13 mouse cellular contexts compared by ENCODE assay signal in genomic region chr8:4141721-4142120, GRCm38 (mm10). TPM values are rescaled to one million over a fixed set of nuclear protein-coding genes. Genes with fewer than 3 reads are reported as not detected.
A peak's percentile ranks its signal among the peaks of the same experiment; 100 is the strongest.
DNase-seq lines count a peak whose midpoint lies in the region; ATAC-seq and TF ChIP-seq lines count a peak whose summit lies in the region.
"Had no signal": no experiment of that assay in that cellular context is flagged by ENCODE, and none has a peak within 500 bp of the region (broad histone marks: within the 10 kb centered on the region; RNA-seq: fewer than 3 reads in every experiment).

No protein-coding gene starts in this region.

- H3K4me2 ChIP-seq in kidney, postnatal 0 days (ENCODE audit: low read length), result no peak overlapping the region
- H3K4me2 ChIP-seq in intestine, embryonic 16.5 days (ENCODE audit: low read depth, low read length), result no peak overlapping the region
- H3K4me2 ChIP-seq: hindbrain, embryonic 15.5 days had no signal

- H3K36me3 ChIP-seq in kidney, postnatal 0 days (ENCODE audit: insufficient read depth, low read length), result no peaks in the 10 kb centered on the region
- no peaks in the 10 kb centered on the region for H3K36me3 ChIP-seq in intestine, embryonic 16.5 days (ENCODE audit: control insufficient read depth, insufficient read depth, low read length)
- H3K36me3 ChIP-seq: forebrain, embryonic 10.5 days; hindbrain, embryonic 15.5 days had no signal

- H3K9ac ChIP-seq in kidney, postnatal 0 days (ENCODE audit: low read depth, low read length), result no peak overlapping the region
- no peak overlapping the region for H3K9ac ChIP-seq in intestine, embryonic 16.5 days (ENCODE audit: low read depth, low read length)
- H3K9ac ChIP-seq: hindbrain, embryonic 15.5 days had no signal

- no peak overlapping the region for H3K4me3 ChIP-seq in kidney, postnatal 0 days (replicated peaks; ENCODE audit: low read depth, low read length)
- no peak overlapping the region for H3K4me3 ChIP-seq in intestine, embryonic 16.5 days (ENCODE audit: low read length)
- H3K4me3 ChIP-seq: forebrain, embryonic 10.5 days; hindbrain, embryonic 15.5 days had no signal

- no peak for ATAC-seq in kidney, postnatal 0 days (replicated peaks; ENCODE audit: low FRiP score, low read depth)
- ATAC-seq in inflammation-experienced regulatory T-cells, adult 6 months, result no peak
- no peak for ATAC-seq in intestine, embryonic 16.5 days

- no peaks in the 10 kb centered on the region for H3K9me3 ChIP-seq in kidney, postnatal 0 days (replicated peaks; ENCODE audit: low read length)
- no peaks in the 10 kb centered on the region for H3K9me3 ChIP-seq in intestine, embryonic 16.5 days (ENCODE audit: control insufficient read depth, low read length)
- H3K9me3 ChIP-seq: forebrain, embryonic 10.5 days; hindbrain, embryonic 15.5 days had no signal

- TF ChIP-seq CTCF in kidney, postnatal 0 days (IDR thresholded peaks at IDR 0.05; ENCODE audit: low read depth), result 0 out of 2 replicates have a peak, but pooled peaks have one; percentile 6

- no peak overlapping the region for H3K27ac ChIP-seq in kidney, postnatal 0 days
- no peak overlapping the region for H3K27ac ChIP-seq in intestine, embryonic 16.5 days (ENCODE audit: low read length)
- H3K27ac ChIP-seq: forebrain, embryonic 10.5 days; hindbrain, embryonic 15.5 days had no signal

- peak; percentile 28 for DNase-seq in kidney, postnatal 0 days (ENCODE audit: low spot score)
- no peak for DNase-seq in kidney, adult 11 months
- peak; percentile 36 for DNase-seq in thymus, postnatal 4 days
- no peak for DNase-seq in thymus, postnatal 25 days
- DNase-seq in brain, adult 2 months (ENCODE audit: low read depth, low spot score), result peak; percentile 27
- no peak for DNase-seq in heart, postnatal 4 days
- DNase-seq: cerebellum, adult 18-20 months; layer of hippocampus, adult 9-11 months; lung, adult 18-20 months had no signal

- no peaks in the 10 kb centered on the region for H3K27me3 ChIP-seq in kidney, postnatal 0 days (ENCODE audit: insufficient read depth, low read length)
- 0 out of 2 replicates have a peak, but pooled peaks cover 5% of the 10 kb centered on the region for H3K27me3 ChIP-seq in intestine, embryonic 16.5 days (replicated peaks; ENCODE audit: control insufficient read depth, insufficient read depth, low read length)

- H3K4me1 ChIP-seq in kidney, postnatal 0 days (replicated peaks; ENCODE audit: insufficient read depth, low read length), result no peaks in the 10 kb centered on the region
- no peaks in the 10 kb centered on the region for H3K4me1 ChIP-seq in intestine, embryonic 16.5 days (ENCODE audit: control insufficient read depth, insufficient read depth, low read length)
- H3K4me1 ChIP-seq: forebrain, embryonic 10.5 days; hindbrain, embryonic 15.5 days had no signal

- WGBS in kidney, postnatal 0 days, result 62% methylated on average over 3 of the region's 3 CpGs
- 67% methylated on average over 3 of the region's 3 CpGs for WGBS in intestine, embryonic 16.5 days

RNA-seq across cellular contexts. Expression of gene Cd209g, which starts 7.8 kb away (rescaled TPM):
- polyA plus RNA-seq in kidney, postnatal 0 days (2015; fragmentation: Nextera tagmentation; extraction: Ambion mirVana), result not detected in 2 replicates
- polyA plus RNA-seq in inflammation-experienced regulatory T-cells, adult 6 months (2017; shearing (Covaris generic)), result under 1 TPM in 1 of 3 experiments, not detected in 2; 0.12 TPM
- polyA plus RNA-seq in intestine, embryonic 16.5 days (2015; fragmentation: Nextera tagmentation; extraction: Ambion mirVana), result not detected in 2 replicates
- not detected for total RNA-seq in heart, postnatal 4 days (2021)
- polyA plus RNA-seq: forebrain, embryonic 10.5 days; hindbrain, embryonic 15.5 days had no signal

RNA-seq across cellular contexts. Expression of gene Evi5l, which starts 24.6 kb away (rescaled TPM):
- polyA plus RNA-seq in kidney, postnatal 0 days (2015; fragmentation: Nextera tagmentation; extraction: Ambion mirVana), result 16.5 and 17.1 TPM in 2 replicates
- polyA plus RNA-seq in inflammation-experienced regulatory T-cells, adult 6 months (2017; shearing (Covaris generic)), result 1 to 10 TPM; 3.9 to 6.0 (median 5.7) TPM
- polyA plus RNA-seq in intestine, embryonic 16.5 days (2015; fragmentation: Nextera tagmentation; extraction: Ambion mirVana), result 19.1 and 19.2 TPM in 2 replicates
- total RNA-seq in heart, postnatal 4 days (2021), result 10 to 100 TPM; 19.1 to 26.0 TPM

RNA-seq across cellular contexts. Expression of gene Cd209f, which starts 36.1 kb away (rescaled TPM):
- 0.08 and 0.19 TPM in 2 replicates for polyA plus RNA-seq in kidney, postnatal 0 days (2015; fragmentation: Nextera tagmentation; extraction: Ambion mirVana)
- polyA plus RNA-seq in inflammation-experienced regulatory T-cells, adult 6 months (2017; shearing (Covaris generic)), result not detected
- polyA plus RNA-seq in intestine, embryonic 16.5 days (2015; fragmentation: Nextera tagmentation; extraction: Ambion mirVana), result 0.21 TPM in 1 of 2 replicates, not detected in the other
- not detected for total RNA-seq in heart, postnatal 4 days (2021)
- polyA plus RNA-seq: forebrain, embryonic 10.5 days; hindbrain, embryonic 15.5 days had no signal

Comparison
In these comparisons a context has a peak if more than half of its experiments do, and no peak if none do; other contexts are left out.
1. DNase-seq: peak in kidney, postnatal 0 days (single experiment), thymus, postnatal 4 days (single experiment) and brain, adult 2 months (single experiment); none in kidney, adult 11 months (single experiment), thymus, postnatal 25 days (single experiment) and heart, postnatal 4 days (single experiment).